In genomic region chr15:7069374-7069773, GRCm38 (mm10) we compare ENCODE assay signal across 18 mouse cellular contexts. TPM values are rescaled to one million over a fixed set of nuclear protein-coding genes. Genes with fewer than 3 reads are reported as not detected.
DNase-seq lines count a peak whose midpoint lies in the region; ATAC-seq and TF ChIP-seq lines count a peak whose summit lies in the region.
"Had no signal": no experiment of that assay in that cellular context is flagged by ENCODE, and none has a peak within 500 bp of the region (broad histone marks: within the 10 kb centered on the region; RNA-seq: fewer than 3 reads in every experiment).

No protein-coding gene starts in this region.

- H3K4me3 ChIP-seq in hindbrain, postnatal 0 days (ENCODE audit: low read length) = no peak overlapping the region
- H3K4me3 ChIP-seq in hindbrain, embryonic 12.5 days = no peak overlapping the region
- no peak overlapping the region for H3K4me3 ChIP-seq in neural tube, embryonic 13.5 days
- no peak overlapping the region for H3K4me3 ChIP-seq in neural tube, embryonic 15.5 days (replicated peaks)
- no peak overlapping the region for H3K4me3 ChIP-seq in forebrain, embryonic 16.5 days (replicated peaks; ENCODE audit: low read length)
- no peak overlapping the region for H3K4me3 ChIP-seq in gastrocnemius, adult 2 months
- H3K4me3 ChIP-seq: heart, embryonic 13.5 days; lung, embryonic 15.5 days had no signal

- TF ChIP-seq CTCF in hindbrain, postnatal 0 days (IDR thresholded peaks at IDR 0.05; ENCODE audit: low read depth) = no peak
- no peak for TF ChIP-seq CTCF in gastrocnemius, adult 2 months (IDR thresholded peaks at IDR 0.05)

- H3K9me3 ChIP-seq in hindbrain, postnatal 0 days (ENCODE audit: low read length) = no peaks in the 10 kb centered on the region
- H3K9me3 ChIP-seq in hindbrain, embryonic 12.5 days (replicated peaks) = no peaks in the 10 kb centered on the region
- no peaks in the 10 kb centered on the region for H3K9me3 ChIP-seq in neural tube, embryonic 13.5 days
- no peaks in the 10 kb centered on the region for H3K9me3 ChIP-seq in neural tube, embryonic 15.5 days (replicated peaks)
- no peaks in the 10 kb centered on the region for H3K9me3 ChIP-seq in forebrain, embryonic 16.5 days (ENCODE audit: control insufficient read depth, low read length)
- H3K9me3 ChIP-seq: G1E; heart, embryonic 13.5 days; lung, embryonic 15.5 days had no signal

- 0 out of 2 replicates have a peak, but pooled peaks have one; percentile 24 for ATAC-seq in hindbrain, postnatal 0 days
- no peak for ATAC-seq in hindbrain, embryonic 12.5 days (ENCODE audit: low FRiP score)
- ATAC-seq in neural tube, embryonic 13.5 days (ENCODE audit: low read depth) = 0 out of 2 replicates have a peak, but pooled peaks have one; percentile 29
- ATAC-seq in neural tube, embryonic 15.5 days (ENCODE audit: low FRiP score) = no peak
- ATAC-seq in forebrain, embryonic 16.5 days = peak; percentile 45; the same call in 1 of the 2 replicates
- ATAC-seq: hindbrain, embryonic 16.5 days had no signal

- H3K36me3 ChIP-seq in hindbrain, postnatal 0 days (ENCODE audit: insufficient read depth, low read length) = no peaks in the 10 kb centered on the region
- H3K36me3 ChIP-seq in hindbrain, embryonic 12.5 days = no peaks in the 10 kb centered on the region
- H3K36me3 ChIP-seq in neural tube, embryonic 13.5 days = no peaks in the 10 kb centered on the region
- H3K36me3 ChIP-seq in neural tube, embryonic 15.5 days = no peaks in the 10 kb centered on the region
- H3K36me3 ChIP-seq in forebrain, embryonic 16.5 days (ENCODE audit: control insufficient read depth, insufficient read depth) = no peaks in the 10 kb centered on the region
- H3K36me3 ChIP-seq: G1E; heart, embryonic 13.5 days; lung, embryonic 15.5 days had no signal

- intact Hi-C loops in gastrocnemius, adult 2 months (cut with DNase I) = no loop called here

- no peak overlapping the region for H3K4me2 ChIP-seq in hindbrain, postnatal 0 days (ENCODE audit: low read depth, low read length)
- no peak overlapping the region for H3K4me2 ChIP-seq in hindbrain, embryonic 12.5 days (replicated peaks)
- H3K4me2 ChIP-seq in neural tube, embryonic 13.5 days = no peak overlapping the region
- H3K4me2 ChIP-seq in neural tube, embryonic 15.5 days = no peak overlapping the region
- H3K4me2 ChIP-seq in forebrain, embryonic 16.5 days (ENCODE audit: low read length) = no peak overlapping the region
- H3K4me2 ChIP-seq: heart, embryonic 13.5 days; lung, embryonic 15.5 days had no signal

- H3K27ac ChIP-seq in hindbrain, postnatal 0 days = no peak overlapping the region
- H3K27ac ChIP-seq in hindbrain, embryonic 12.5 days = no peak overlapping the region
- H3K27ac ChIP-seq in neural tube, embryonic 13.5 days (replicated peaks) = no peak overlapping the region
- H3K27ac ChIP-seq in neural tube, embryonic 15.5 days (replicated peaks) = no peak overlapping the region
- H3K27ac ChIP-seq in forebrain, embryonic 16.5 days (ENCODE audit: low read length) = no peak overlapping the region
- no peak overlapping the region for H3K27ac ChIP-seq in gastrocnemius, adult 2 months
- H3K27ac ChIP-seq: heart, embryonic 13.5 days; kidney, postnatal 0 days; liver, embryonic 14.5 days; lung, embryonic 15.5 days had no signal

- H3K27me3 ChIP-seq in hindbrain, postnatal 0 days (ENCODE audit: insufficient read depth, low read length) = no peaks in the 10 kb centered on the region
- no peaks in the 10 kb centered on the region for H3K27me3 ChIP-seq in hindbrain, embryonic 12.5 days
- no peaks in the 10 kb centered on the region for H3K27me3 ChIP-seq in neural tube, embryonic 13.5 days
- no peaks in the 10 kb centered on the region for H3K27me3 ChIP-seq in neural tube, embryonic 15.5 days (replicated peaks)
- H3K27me3 ChIP-seq in forebrain, embryonic 16.5 days (replicated peaks; ENCODE audit: control insufficient read depth, insufficient read depth, low read length) = no peaks in the 10 kb centered on the region
- H3K27me3 ChIP-seq: heart, embryonic 13.5 days; lung, embryonic 15.5 days had no signal

- no peaks in the 10 kb centered on the region for H3K4me1 ChIP-seq in hindbrain, postnatal 0 days (ENCODE audit: insufficient read depth, low read length)
- H3K4me1 ChIP-seq in hindbrain, embryonic 12.5 days = peaks cover 6% of the 10 kb centered on the region
- H3K4me1 ChIP-seq in neural tube, embryonic 13.5 days (replicated peaks) = peaks cover 16% of the 10 kb centered on the region
- peaks cover 9% of the 10 kb centered on the region for H3K4me1 ChIP-seq in neural tube, embryonic 15.5 days
- 0 out of 2 replicates have a peak, but pooled peaks cover 4% of the 10 kb centered on the region for H3K4me1 ChIP-seq in forebrain, embryonic 16.5 days (replicated peaks; ENCODE audit: control insufficient read depth, insufficient read depth, low read length)

- DNase-seq in adrenal gland, postnatal 14 days = peak; percentile 31
- no peak for DNase-seq in adrenal gland, adult 8-10 months
- peak; percentile 53 for DNase-seq in hindbrain, postnatal 0 days (ENCODE audit: low spot score)
- DNase-seq in gastrocnemius, adult 2 months = no peak
- DNase-seq: cerebellum, adult 11-12 months; cerebellum, postnatal 14 days; kidney, adult 11 months; lung, postnatal 4 days had no signal

- 45% methylated on average over 7 of the region's 7 CpGs for WGBS in hindbrain, postnatal 0 days
- 66% methylated on average over 7 of the region's 7 CpGs for WGBS in hindbrain, embryonic 12.5 days
- 56% methylated on average over 7 of the region's 7 CpGs for WGBS in neural tube, embryonic 13.5 days
- 50% methylated on average over 7 of the region's 7 CpGs for WGBS in neural tube, embryonic 15.5 days
- WGBS in forebrain, embryonic 16.5 days = 43% methylated on average over 7 of the region's 7 CpGs

- H3K9ac ChIP-seq in hindbrain, postnatal 0 days (replicated peaks; ENCODE audit: low read length) = no peak overlapping the region
- no peak overlapping the region for H3K9ac ChIP-seq in hindbrain, embryonic 12.5 days
- H3K9ac ChIP-seq in neural tube, embryonic 13.5 days = no peak overlapping the region
- H3K9ac ChIP-seq in neural tube, embryonic 15.5 days (replicated peaks) = no peak overlapping the region
- no peak overlapping the region for H3K9ac ChIP-seq in forebrain, embryonic 16.5 days (replicated peaks; ENCODE audit: low read depth, low read length)
- H3K9ac ChIP-seq: heart, embryonic 13.5 days; liver, embryonic 14.5 days; lung, embryonic 15.5 days had no signal

RNA-seq across cellular contexts. Expression of gene Lifr, which starts 21.0 kb away (rescaled TPM):
- total RNA-seq in adrenal gland, postnatal 14 days (2021) = 78.0 and 79.5 TPM in 2 replicates
- 10 to 100 TPM; 44.0 to 95.8 (median 70.5) TPM for total RNA-seq in adrenal gland, adult 8-10 months (2022)
- total RNA-seq in hindbrain, postnatal 0 days (2014; rRNA removed) = 38.4 and 47.2 TPM in 2 replicates
- polyA plus RNA-seq in hindbrain, postnatal 0 days (2015; fragmentation: Nextera tagmentation; extraction: Ambion mirVana) = 17.3 and 19.6 TPM in 2 replicates
- polyA plus RNA-seq in hindbrain, embryonic 12.5 days (2016; fragmentation: Nextera tagmentation; extraction: Ambion mirVana) = 16.5 and 18.3 TPM in 2 replicates
- polyA plus RNA-seq in neural tube, embryonic 13.5 days (2015; fragmentation: Nextera tagmentation; extraction: Ambion mirVana) = 23.2 and 28.1 TPM in 2 replicates
- 18.8 and 22.1 TPM in 2 replicates for polyA plus RNA-seq in neural tube, embryonic 15.5 days (2015; fragmentation: Nextera tagmentation; extraction: Ambion mirVana)
- 7.4 and 9.2 TPM in 2 replicates for polyA plus RNA-seq in forebrain, embryonic 16.5 days (2015; fragmentation: Nextera tagmentation; extraction: Ambion mirVana)
- total RNA-seq in gastrocnemius, adult 2 months (2021) = 10 to 100 TPM; 66.2 to 83.3 TPM
- polyA plus RNA-seq: G1E had no signal

Comparison
In these comparisons a context has a peak if more than half of its experiments do, and no peak if none do; other contexts are left out.
1. DNase-seq: peak in adrenal gland, postnatal 14 days (single experiment) and hindbrain, postnatal 0 days (single experiment); none in adrenal gland, adult 8-10 months (single experiment) and gastrocnemius, adult 2 months (single experiment).
2. ATAC-seq: peak in hindbrain, postnatal 0 days (single experiment), neural tube, embryonic 13.5 days (single experiment) and forebrain, embryonic 16.5 days (single experiment); none in hindbrain, embryonic 12.5 days (single experiment) and neural tube, embryonic 15.5 days (single experiment).